Mouse (Mus musculus) frontal cortex, postnatal 36 days (tissue): ENCODE results near the gene Rab42.

Experiments
- DNase-seq, 2 experiments: peaks; one replicate each; pipeline ENCODE4 v3.0.0; 2022; ENCODE audit warnings: low spot score in 2 of 2

Rab42 gene

DNA sequence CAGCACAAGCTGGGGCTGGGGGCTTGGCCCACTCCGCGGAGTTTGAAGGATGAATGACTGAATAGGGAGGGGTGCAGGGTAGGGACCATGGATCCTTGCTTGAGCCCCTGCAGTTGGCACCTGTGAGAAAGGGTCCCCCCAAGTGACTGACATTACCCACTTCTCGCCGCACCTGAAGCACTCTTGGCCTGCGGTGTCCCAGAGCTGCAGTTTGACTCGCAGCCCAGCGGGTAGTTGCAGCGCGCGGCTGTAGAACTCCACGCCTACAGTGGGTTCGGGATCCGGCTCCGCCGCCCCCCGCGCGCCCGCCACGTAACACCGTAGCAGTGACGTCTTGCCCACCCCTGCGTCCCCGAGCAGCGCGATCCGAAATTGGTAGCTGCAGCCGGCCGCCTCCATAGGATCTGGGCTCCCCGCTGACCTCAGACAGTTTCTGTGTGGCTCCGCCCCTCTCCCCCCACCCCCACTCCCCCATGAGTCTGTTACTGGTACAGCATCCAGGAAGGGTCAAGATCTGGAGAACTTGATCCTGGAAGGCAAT, at the start of gene Rab42:
TSS of gene Rab42 (minus strand) at position 447 of the 541 bp plus-strand sequence.
- DNase-seq = peak; percentile 51 to 73

DNA sequence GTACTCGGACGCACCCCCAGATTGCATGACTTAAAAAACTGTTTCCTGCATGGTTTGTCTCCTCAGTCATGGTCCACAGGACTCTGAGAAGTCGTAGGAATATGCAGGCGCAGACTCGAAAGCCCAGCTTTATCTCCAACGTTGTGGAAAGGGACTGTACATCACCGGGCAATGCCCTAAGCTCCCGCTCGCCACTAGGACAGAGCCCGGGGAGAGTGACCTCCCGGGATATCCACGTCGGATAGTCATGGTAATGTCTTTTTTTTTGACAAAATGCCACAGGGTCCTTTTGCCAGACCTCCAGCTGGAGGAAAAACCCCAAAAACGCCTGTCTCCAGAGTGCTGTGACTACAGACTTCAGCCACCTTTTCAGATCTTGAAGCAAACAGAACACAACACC, 49.6 kb upstream of the Rab42 start:
- no peak for DNase-seq

DNA sequence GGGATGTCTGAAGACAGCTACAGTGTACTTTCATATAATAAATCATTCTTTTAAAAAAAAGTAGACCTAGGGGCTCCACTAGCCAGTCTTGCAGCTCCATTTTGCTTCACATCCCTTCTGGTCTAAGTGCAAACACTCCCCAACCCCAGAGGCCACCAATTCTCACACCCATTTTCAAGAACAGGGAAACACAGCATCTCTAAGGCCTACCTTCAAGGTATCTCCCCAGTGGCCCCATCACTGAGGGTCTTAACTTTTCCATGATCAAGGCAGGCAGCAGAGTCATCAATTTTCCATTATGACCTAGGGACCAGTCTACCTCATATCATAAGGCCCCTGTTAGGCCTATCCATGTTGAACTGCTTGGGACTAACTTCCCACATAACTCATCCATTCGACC, 48.2 kb upstream of the Rab42 start:
- no peak for DNase-seq

DNA sequence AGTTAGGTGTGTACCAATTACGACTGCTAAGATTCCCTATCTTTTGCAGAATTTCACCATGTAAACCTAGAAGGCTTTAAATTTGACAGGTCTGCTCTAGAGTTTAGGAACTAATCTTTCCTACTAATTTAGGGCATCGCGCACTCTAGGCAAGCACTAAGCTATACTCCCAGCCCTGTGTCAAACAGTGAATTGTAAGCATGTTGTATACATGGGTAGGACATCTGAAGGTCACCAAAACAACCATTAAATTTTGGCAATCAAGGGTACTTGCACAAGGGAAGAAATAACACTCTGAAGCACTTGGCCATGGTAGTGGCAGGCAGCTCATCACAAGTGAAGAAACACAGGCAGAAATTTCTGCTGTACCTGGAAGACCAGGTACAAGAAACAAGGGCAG, 47.7 kb upstream of the Rab42 start:
- no peak for DNase-seq

DNA sequence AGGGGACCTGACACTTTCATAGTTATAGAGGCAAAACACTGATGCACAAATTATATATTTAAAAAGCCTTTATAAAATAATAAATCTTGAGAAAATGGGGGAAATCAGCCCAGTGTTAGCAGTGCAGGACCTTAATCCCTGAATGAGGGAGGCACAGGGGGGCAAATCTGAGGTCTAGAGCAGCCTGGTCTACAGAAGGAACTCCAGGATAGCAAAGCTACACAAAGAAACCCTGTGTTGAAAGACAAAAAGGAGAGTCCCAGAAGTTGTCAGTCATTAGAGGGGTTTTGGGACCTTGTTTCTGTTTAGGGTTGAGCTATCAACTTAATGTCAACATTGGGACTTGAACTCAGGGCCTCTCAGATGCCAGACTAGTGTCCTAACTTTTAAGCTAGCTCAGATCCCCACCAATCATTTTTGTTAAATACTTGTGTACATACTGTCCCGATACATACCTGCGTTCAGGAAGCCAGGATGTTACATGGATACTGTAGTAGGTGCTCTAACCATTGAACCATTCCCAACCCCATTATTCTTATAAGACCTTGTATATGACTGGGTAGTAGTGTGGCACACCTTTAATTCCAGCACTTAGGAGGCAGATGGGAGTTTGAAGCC, 47.0 kb upstream of the Rab42 start:
- DNase-seq = no peak

DNA sequence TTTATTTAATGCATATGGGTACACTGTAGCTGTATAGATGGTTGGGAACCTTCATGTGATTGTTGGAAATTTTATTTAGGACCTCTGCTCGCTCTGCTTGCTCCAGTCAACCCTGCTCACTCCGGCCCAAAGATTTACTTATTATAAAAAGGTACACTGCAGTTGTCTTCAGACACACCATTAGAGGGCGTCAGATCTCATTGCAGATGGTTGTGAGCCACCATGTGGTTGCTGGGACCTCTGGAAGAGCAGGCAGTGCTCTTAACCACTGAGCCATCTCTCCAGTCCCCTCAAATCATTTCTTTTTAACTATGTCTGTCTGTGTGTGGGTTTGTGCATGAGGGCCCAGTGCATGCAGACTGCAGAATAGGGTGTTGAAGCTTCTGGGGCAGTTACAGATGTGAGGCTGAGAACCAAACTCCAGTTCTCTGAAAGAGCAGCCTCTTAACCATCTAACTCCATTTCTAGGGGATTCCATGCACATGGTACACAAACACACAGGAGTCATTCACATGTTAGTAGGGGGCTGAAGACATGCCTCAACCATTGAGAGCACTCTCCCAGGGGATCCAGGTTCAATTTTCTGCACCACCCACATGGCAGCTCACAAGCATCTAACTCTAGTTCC, 46.4 kb upstream of the Rab42 start:
- DNase-seq = no peak

DNA sequence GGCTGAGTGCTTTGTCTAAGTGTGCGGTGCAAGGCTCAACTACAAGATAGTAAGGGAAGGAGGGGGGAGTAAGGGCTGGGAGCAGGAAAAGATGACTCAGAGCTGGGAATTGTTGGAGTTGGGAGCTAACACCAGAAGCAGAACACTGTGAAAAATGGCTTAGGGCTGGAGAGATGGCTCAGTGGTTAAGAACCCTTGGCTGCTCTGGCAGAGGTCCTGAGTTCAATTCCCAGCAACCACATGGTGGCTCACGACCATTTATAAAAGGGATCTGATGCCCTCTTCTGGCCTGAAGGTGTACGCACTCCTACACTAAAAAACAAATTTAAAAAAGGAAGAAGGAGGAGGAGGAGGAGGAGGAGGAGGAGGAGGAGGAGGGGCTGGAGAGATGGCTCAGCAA, 43.5 kb upstream of the Rab42 start:
- no peak for DNase-seq

DNA sequence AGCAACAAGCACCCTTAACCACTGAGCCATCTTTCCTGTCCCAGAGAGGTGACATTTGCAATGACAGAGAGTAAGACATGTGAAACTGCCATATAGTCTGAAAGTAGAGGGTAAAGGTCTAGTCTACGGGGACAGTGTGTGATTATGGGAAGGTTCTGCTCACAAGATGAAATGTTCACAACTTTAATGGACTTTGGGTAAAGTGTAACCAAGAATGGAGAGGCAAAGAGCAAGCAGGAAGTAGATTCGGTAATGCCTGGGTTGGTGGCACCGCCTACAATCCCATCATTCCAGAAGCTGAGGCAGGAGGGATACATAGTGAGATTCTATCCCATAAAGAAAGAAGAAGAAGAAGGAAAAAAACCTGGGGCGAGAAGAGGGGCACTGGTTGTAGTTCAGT, 43.1 kb upstream of the Rab42 start:
- no peak for DNase-seq

DNA sequence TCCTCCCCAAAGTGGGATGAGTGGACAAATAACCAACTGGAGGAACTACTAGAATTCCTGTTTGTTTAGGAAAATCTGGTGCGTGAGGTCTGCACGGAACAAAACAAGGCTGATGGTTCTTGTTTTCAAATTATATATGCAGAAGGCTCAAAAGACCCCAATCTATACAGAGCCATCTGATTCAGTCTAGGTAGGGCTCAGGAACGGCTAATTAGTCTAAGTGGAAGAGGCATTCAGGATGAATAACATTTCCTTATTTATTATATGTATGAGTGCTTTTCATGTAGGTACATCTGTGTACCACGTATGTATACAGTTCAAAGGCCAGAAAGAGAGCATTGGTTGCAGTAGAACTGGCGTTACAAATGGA, 42.6 kb upstream of the Rab42 start:
- DNase-seq = no peak

DNA sequence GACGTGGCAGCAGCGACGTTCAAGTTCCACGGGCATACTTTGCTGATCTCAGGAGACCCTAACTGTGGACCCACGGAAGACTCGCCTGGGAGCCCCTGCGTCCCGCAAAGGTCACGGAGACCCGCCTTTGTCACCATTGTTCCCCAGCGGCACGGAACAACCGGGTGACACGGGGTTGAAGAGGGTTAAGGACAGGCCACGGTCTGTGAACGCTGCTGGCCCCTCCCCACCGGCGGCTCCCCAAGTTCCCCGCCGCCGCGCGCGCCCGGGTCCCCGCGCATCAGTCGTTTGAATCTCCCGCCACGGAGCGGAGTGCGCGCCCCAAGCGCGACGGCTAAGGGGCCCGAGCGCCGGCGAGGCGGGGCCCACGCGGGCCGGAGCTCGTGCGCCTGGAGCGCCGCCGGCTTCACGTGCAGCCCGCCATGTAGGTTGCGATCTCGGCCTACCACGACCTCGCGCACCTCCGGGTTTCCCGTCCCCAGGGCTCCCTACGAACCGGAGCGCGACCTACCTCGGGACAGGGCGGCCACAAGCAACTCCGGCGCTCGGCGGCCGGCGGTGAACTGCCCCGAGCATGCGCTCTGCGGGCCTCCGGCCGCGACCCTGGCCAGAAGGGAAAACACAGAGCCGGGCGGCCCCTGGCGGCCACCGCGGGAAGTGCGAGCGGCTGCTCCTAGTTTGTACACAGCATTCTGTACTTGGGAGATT, 42.1 kb upstream of the Rab42 start:
- DNase-seq = peak; percentile 92 to 97

DNA sequence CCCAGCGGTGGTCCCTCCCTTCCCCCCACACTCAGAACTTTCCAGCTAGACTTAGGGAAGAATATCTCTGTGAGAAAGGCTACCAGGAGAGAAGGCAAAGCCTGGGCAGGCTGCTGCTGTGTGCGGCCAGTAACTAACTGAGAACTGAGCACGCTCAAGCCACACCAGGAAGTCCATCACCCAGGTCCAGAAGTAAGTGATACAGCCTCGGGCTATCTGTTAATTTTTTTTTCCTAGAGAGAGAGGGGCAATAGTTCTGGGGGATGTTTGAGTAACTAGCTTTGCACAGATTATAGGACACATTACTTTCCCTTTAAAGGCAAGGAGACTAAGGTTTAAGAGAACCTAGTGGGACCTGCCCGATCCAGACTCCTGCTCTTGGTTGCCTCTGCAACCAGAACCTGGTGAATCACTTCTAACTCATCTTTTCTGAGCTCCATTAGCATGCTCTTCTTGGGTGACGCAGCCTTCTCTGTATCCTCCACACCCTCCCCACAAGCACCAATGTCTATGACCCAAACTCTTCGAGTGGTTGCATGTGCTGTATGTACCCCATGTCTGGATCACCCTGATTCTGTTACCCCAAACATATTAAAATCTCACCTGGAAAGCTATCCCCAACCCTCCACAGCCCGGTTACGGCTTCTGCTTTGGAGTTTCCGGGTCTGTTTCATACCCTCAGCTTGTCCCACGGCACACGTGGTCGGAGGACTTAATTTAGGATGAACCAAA, 41.4 kb upstream of the Rab42 start:
- no peak for DNase-seq

DNA sequence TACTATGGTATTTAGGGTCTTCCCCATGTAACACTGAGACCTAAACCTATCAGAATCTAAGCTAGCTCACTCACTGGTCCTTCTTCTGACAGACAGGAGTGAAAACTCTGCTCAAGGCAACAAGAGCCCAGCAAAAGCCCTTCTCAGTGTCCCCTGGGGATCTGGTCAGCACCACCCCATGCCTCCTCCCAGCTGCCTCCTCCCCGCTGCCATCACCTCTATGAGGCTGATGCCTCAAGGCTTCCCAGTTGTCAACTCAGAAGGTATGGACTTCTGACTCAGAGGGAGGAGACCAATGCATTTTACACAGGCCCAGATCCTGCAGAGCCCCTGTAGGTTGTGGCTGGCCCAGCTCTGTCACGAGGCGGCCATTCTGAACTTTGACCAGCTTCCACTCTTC, 38.3 kb upstream of the Rab42 start:
- DNase-seq = no peak

DNA sequence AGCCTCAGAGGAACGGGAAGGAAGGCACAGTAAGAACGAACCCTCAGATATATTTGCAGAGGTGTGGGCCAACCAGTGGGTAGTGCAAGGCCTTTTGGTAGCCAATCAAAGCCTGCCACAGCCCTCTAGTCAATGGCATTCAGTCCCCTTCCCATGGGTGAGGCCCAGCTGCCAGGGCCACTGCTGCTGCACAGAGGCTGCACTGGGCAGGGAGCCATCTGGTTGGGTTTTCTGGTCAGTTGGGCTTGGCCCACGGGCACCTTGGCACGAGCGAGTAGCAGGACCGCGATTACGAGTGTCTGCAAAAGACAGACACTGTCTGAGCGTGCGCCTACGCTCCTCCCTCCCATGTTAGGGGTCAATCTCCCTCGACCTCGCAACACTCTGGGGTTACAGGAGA, 35.8 kb upstream of the Rab42 start:
- no peak for DNase-seq

DNA sequence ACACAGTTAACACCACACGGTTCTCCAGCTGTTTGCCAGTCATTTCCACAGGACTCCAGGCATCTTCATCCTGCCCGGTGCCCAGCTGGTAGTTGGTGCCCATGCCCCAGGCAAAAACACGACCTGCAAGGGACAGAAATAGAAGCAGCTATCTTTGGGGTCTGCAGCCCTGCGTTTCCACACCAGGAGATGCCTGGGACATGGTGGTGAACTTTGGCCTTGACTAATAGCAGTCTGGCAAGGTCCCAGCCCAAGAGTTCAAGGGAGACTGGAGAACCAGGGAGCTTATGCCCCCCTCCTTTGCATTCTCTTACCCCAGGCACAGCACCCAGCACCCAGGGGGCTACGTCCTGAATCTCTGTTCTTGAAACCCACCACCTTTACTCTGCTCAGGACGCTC, 29.7 kb upstream of the Rab42 start:
- no peak for DNase-seq

DNA sequence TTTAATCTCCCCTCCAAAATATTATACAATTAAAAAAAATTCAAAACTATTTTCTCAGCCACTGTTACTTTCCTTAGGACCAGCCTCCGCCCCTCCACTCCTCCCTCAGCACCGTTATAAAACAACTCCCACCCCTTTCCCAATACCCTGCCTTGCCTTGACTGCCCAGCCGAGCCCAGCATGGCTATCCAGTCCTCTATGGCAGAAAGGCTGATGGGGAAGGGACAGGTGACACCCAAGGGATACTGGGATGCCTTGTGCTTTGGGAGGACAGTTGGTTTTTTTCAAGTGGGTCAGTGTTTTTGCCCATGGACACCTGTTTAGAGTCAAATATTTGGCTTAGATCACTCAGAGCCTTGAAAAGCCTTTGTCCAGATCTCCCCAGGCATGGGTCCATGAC, 28.8 kb upstream of the Rab42 start:
- no peak for DNase-seq

DNA sequence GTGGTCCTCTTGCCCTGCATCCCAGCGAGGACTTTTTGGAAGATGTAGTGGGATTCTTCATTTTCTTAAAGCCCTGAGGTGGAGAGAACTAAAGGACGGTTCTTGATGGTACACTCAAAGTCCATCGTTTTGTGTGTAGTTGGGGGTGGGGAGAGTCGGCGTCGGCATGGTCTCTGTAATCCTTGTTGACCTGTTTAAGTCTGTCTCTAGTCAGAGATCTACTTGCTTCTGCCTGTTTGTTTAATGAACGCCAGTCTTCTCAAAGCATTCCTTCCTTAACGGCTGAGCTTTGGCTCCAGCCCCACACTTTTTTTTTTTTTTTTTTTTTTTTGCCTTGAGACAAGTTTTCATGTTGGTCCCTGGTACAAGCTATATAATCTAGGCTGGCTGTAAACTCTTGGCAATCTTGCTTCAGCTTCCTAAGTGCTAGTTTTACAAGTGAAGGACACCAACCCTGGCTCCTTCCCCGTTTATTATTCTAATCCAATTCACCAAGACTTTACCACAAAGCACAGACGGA, 26.7 kb upstream of the Rab42 start:
- DNase-seq = no peak

DNA sequence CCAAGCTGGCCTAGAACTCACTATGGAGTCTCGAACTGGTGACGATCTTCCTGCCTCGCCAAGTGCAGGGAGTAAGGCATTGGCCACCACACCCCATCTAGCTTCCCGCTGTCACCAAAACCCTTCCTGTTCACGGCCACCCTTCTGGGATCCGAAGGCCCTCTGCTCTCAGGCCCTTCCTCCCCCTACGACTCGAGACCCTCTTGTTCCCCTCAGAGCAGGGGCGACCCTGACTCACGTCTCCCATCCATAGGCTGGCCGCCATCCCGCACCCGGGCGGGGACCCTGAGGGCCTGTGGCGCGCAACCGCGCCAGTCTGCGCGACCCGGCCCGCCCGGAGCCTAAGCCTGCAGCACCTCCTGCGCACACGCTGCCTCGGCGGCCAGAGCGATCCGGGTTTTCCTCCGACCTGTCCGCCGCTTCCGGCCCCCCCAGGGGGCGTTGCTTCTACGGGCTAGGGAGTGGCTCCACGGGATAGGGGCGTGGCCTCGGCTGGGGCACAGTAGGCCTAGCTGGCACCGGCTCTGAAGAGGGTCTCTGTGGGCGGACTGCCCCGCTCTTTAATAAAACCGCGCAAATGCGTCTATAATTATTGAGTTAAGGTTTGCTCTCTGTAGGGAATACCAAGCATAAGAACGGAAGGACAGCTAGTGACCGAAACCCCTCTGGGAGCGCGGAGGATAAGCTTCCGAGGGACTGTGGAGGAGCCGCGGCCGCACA, 26.1 kb upstream of the Rab42 start, which contains the start of gene Trnau1ap:
TSS of gene Trnau1ap (minus strand) at position 424 of the 720 bp plus-strand sequence.
- peak; percentile 78 to 79 for DNase-seq

DNA sequence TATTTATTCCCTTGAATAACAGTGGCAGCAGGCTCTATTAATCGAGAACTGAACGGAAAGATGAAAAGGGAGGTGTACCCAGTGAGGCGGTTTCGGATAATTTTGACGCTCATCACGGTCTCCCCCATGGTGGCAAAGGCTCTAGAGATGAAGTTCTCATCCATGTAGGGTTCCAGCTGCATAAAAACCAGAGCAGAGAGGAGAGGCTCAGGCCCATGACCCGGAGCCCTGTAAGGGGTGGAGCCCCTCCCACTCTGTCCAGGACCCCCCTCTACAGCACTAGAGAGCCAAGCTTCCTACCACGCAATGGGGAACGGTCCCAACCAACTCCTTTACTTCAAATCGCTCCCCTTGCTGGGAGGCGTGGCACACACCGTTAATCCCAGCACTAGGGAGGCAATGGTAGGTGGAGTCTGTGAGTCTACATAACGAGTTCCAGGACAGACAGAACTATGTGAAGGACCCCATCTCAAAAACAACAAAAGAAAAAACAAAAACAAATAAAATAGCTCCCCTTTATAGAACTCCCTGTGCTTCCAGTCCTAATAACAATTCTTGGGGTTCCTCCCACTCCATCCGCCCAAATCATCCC, 25.3 kb upstream of the Rab42 start:
- no peak for DNase-seq

DNA sequence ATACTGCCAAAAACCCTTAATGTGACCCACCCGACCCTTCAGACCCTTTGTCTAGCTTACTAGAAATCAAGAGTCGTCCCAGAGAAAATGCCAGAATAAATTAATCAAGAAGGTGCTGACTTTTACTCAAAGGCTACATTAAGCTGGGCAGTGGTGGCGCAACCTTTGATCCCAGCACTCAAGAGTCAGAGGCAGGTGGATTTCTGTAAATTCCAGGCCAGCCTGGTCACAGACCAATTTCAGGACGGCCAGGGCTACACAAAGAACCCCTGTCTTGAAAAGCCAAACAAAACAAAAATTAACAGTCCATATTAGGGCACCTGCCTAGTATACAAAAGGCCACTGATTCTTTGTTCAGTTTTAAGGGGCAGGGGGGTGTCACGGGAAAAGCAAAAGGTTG, 23.3 kb upstream of the Rab42 start:
- no peak for DNase-seq

DNA sequence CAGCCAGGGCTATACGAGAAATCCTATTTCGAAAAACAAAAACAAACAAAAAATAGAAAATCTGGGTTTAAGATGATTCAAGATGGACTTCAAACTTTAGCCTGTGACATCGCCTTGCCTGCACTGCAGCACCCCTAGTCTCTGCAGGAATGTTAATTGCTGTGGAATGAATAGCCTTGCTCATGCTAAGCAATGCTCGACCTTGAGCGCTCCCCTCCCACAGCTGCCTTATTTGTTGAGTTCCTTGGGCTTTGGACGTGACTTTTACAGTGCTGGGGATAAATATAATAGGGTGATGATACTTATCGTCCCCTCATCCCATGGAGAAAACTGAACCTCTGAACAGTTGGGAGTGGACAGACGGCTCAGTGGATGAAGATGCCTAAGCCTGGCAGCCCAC, 12.5 kb upstream of the Rab42 start:
- DNase-seq = no peak

DNA sequence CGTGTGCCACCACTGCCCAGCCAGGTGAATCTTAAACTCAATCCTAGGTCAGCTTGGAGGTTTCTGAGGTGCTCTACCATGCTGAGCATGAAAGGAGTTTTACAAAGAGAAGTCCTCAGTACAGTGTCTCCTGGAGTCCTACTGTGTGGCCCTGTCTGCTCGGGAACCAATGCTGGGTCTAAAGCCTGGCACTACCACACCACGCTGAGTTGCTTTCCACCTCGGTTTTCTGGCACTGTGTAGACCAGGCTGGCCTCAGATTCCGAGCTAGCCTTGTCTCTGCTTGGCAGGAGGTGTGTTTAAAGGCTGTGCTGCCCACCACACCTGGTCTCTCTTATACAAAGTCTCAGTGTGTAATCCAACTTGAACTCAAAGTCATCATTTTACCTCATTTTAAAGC, 9.4 kb upstream of the Rab42 start:
- DNase-seq = no peak
